Mouse (Mus musculus) E14TG2a.4 (cell line): ENCODE measurements at regions not wholly inside any gene's neighbourhood (a gene's known extent, or its start where the extent isn't known, plus 50 kb on each side); places are given as distances from the start of the nearest gene placed in this dataset.
A peak's percentile ranks its signal among the peaks of the same experiment; 100 is the strongest.

Experiments used
- H3K27me3 ChIP-seq: 2 replicates; pipeline ENCODE4 v1.6.1; 2014; ENCODE audit warnings: low read length, control low read depth; ENCODE audit not compliant: insufficient read depth
- H3K36me3 ChIP-seq: 2 replicates; pipeline ENCODE4 v1.6.1; 2014; ENCODE audit warnings: low read length, control low read depth; ENCODE audit not compliant: insufficient read depth
- H3K4me1 ChIP-seq: replicated peaks from 2 replicates; pipeline ENCODE4 v1.6.1; 2014; ENCODE audit warnings: low read depth, low read length, control low read depth
- H3K4me3 ChIP-seq: replicated peaks from 2 replicates; pipeline ENCODE4 v1.5.1; 2014; ENCODE audit warnings: mild to moderate bottlenecking, low read length
- H3K9me3 ChIP-seq: 2 replicates; pipeline ENCODE4 v1.6.1; 2014; ENCODE audit warnings: low read length, control low read depth
- CTCF ChIP-seq: conservative IDR thresholded peaks from 2 replicates; pipeline ENCODE4 v1.5.1; 2014; ENCODE audit warnings: low read length
- NANOG ChIP-seq: IDR thresholded peaks from 2 replicates; pipeline ENCODE4 v1.6.1; 2014; ENCODE audit warnings: borderline replicate concordance, low read length, mixed read lengths
- POU5F1 ChIP-seq: IDR thresholded peaks from 2 replicates; pipeline ENCODE4 v1.6.1; 2014; ENCODE audit warnings: low read length, borderline replicate concordance

DNA sequence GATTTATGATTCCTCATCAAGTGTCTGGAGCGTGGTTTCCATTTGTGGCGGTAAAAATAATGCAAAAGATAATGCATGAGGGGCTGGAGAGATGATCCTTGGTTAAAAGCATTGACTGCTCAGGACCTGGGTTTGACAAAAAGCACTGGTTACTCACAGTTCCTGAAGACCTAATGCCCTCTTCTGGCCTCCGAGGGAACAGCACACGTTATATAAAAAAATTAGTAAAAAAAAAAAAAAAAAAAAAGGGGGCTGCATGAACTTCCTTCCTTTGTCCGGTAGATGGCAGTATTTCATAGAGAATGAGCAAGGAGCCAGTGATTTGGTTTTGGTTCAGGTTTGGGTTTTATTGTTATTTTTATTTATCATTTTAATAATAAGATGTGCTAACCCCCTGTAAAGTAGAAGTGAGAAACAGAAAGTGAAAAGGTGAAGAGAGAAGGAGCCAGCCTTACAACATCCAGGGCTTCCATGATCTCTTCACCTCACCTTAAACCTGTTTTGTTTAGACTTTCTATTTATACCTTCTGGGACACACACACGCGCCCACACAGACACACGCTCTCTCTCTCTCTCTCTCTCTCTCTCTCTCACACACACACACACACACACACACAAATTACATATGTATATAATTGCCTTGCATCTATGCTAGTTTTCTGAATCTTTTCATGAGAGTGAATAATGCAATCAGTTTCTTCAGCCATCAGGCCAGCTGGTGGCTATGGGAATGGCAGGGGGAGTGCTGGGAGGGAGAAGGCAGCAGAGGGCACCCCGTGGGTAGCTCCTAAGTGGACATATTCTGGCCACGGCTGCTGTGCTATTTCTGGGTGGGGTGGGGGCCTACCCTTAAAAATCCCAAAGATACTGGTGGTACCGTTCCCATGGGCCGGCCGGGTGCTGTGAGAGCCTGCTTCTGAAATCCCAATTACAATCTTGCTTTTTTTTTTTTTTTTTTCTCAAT lies 230.0 kb downstream of the Poteg start:
- H3K36me3 ChIP-seq: no peaks in the 10 kb centered on the region
- H3K9me3 ChIP-seq: no peaks in the 10 kb centered on the region
- peaks cover 3% of the 10 kb centered on the region; the same call in 1 of the 2 replicates for H3K27me3 ChIP-seq
- peaks cover 11% of the 10 kb centered on the region for H3K4me1 ChIP-seq
- no peak overlapping the region for H3K4me3 ChIP-seq
- TF ChIP-seq CTCF: peak; percentile 97
- TF ChIP-seq NANOG: no peak
- TF ChIP-seq POU5F1: no peak

GRCm38 (mm10) chr8:27679164-27679563 lies 231.7 kb downstream of the Poteg start:
- Histone ChIP-seq H3K4me3 (no peak overlapping the region), H3K9me3 (no peaks in the 10 kb centered on the region), H3K36me3 (no peaks in the 10 kb centered on the region), H3K27me3 (peaks cover 3% of the 10 kb centered on the region; the same call in 1 of the 2 replicates), H3K4me1 (peaks cover 11% of the 10 kb centered on the region)
- TF ChIP-seq NANOG: no peak
- peak; percentile 93 for TF ChIP-seq CTCF

DNA sequence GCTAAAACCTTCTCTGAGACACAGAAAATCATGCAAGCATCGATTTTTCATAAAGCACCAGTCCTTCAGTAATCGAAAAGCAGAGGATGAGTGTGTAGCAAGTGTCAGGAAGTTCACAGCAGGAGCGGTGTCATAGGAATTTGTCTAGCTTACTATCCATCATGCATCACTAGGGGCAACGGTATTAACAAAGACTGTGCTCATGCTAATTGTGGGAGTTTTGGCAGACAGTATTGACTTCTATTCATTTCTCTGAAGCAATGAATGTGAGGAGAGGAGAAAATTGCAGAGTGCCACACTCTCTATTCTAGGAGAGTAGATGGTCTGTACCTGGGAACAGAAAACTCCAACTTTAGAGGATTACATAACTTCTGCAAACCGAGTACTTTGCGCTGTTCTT lies 274.5 kb downstream of the Poteg start:
- H3K4me3 ChIP-seq: no peak overlapping the region
- H3K36me3 ChIP-seq: no peaks in the 10 kb centered on the region
- TF ChIP-seq POU5F1: no peak
- TF ChIP-seq CTCF: no peak
- TF ChIP-seq NANOG: no peak

GRCm38 (mm10) chr8:27770296-27770695 lies 322.8 kb downstream of the Poteg start:
- H3K4me3 ChIP-seq: no peak overlapping the region
- H3K4me1 ChIP-seq: no peaks in the 10 kb centered on the region
- H3K27me3 ChIP-seq: no peaks in the 10 kb centered on the region
- no peak for TF ChIP-seq POU5F1
- no peak for TF ChIP-seq NANOG
- TF ChIP-seq CTCF: no peak
- no peaks in the 10 kb centered on the region for H3K36me3 ChIP-seq
- H3K9me3 ChIP-seq: no peaks in the 10 kb centered on the region

More for the DNA sequence above, 274.5 kb downstream of the Poteg start:
- H3K27me3 ChIP-seq: no peaks in the 10 kb centered on the region
- H3K9me3 ChIP-seq: no peaks in the 10 kb centered on the region
- no peaks in the 10 kb centered on the region for H3K4me1 ChIP-seq

DNA sequence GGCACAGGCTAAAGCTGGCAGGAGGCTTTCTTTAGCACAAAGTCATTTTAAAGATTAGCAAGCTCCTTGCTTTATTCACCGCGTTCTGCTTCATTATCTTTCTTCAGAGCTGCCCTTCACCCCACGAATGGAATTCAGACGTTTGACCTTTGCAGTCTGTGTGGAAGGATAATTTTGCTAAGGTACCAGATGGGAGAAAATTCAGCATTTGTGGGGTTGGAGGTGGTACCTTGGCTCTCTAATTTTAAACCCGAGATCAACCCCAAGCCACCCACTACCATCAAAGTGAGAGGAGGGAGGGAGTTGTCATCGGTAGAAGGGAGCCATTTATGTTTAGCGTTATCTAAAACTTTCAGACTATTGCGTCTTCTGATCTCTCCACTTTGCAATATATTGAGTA lies 323.3 kb downstream of the Poteg start:
- Histone ChIP-seq H3K9me3 (no peaks in the 10 kb centered on the region), H3K4me3 (no peak overlapping the region), H3K4me1 (no peaks in the 10 kb centered on the region), H3K36me3 (no peaks in the 10 kb centered on the region), H3K27me3 (no peaks in the 10 kb centered on the region)
- TF ChIP-seq NANOG: no peak
- no peak for TF ChIP-seq POU5F1
- no peak for TF ChIP-seq CTCF

DNA sequence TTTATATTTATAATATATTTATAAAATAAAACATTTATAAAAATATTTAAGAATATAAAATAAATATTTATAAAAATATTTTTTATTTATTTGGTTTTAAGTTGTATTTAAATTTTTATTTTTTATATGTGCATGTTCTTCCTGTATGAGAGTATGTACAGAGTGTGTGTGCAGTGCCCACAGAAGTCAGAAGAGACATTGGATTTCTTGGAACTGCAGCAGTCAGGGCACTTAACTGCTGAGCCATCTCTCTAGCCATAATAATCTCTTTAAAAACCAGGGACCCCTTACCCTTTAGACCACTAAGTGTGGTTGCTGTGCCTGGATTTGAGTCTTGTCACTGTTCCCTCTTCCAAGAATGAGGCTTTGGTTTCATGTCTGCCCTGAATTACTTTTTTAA lies 323.8 kb downstream of the Poteg start:
- H3K36me3 ChIP-seq: no peaks in the 10 kb centered on the region
- H3K4me1 ChIP-seq: no peaks in the 10 kb centered on the region
- no peak overlapping the region for H3K4me3 ChIP-seq
- TF ChIP-seq POU5F1 (no peak), NANOG (no peak), CTCF (no peak)
- H3K27me3 ChIP-seq: no peaks in the 10 kb centered on the region
- no peaks in the 10 kb centered on the region for H3K9me3 ChIP-seq

DNA sequence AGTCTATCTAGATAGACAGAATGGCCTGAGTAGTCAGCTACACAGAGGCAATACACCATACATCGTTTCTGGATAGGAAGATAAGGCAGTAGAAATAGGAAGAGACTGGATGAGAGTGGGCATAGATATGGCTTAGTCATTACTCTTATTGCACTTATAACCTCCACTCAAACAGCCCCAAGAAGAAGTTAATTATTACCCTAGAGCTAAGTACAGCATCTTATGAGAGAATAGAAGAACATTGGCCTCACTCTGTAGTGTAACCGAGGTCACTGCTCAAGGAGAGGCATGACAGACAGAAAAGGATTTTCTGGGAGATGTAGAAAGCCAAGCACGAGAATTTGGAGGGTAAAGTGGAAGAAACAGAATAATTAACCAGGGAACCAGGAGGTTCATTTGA lies 331.5 kb downstream of the Poteg start:
- Histone ChIP-seq H3K9me3 (no peaks in the 10 kb centered on the region), H3K36me3 (no peaks in the 10 kb centered on the region), H3K4me3 (no peak overlapping the region), H3K27me3 (no peaks in the 10 kb centered on the region), H3K4me1 (no peaks in the 10 kb centered on the region)
- TF ChIP-seq NANOG (no peak), POU5F1 (no peak), CTCF (no peak)
